Mouse (Mus musculus) Patski (cell line): ENCODE results near the gene Cfap61. TPM values are rescaled to one million over a fixed set of nuclear protein-coding genes. Genes with fewer than 3 reads are reported as not detected.

Experiments used
- ATAC-seq: fragments of 100-300 bp; one replicate; pipeline ENCODE4 v1.8.0; 2021
- CTCF ChIA-PET: fragments of 350-600 bp; sonication (Branson Sonifier 250); formaldehyde crosslinking; loops from one replicate; lab custom pipeline; 2022; ENCODE audit warnings: inconsistent platforms; lab: Charles Lee
- POLR2A ChIA-PET: fragments of 350-600 bp; sonication (Branson Sonifier 250); formaldehyde crosslinking; loops from one replicate; lab custom pipeline; 2022; ENCODE audit warnings: antibody characterized with exemption, inconsistent platforms; lab: Charles Lee
- DNase-seq: peaks from one replicate; pipeline ENCODE4 v3.0.0-alpha.2; 2011; ENCODE audit warnings: low read depth, low spot score
- H3K27me3 ChIP-seq: fragments of 371-371 bp; one replicate; pipeline ENCODE4 v1.5.1; 2021
- CTCF ChIP-seq: fragments of 100-300 bp; IDR thresholded peaks from one replicate; pipeline ENCODE4 v1.5.1; 2021
- in situ Hi-C: fragments of 300-500 bp; cut with MboI; formaldehyde crosslinking; loops from 3 replicates; pipeline ENCODE4 v1.11.1; 2018; ENCODE audit warnings: low pct_unique_long_range_greater_than_20kb, mixed read lengths
- polyA plus RNA-seq: library from polyadenylated mRNA; unstranded; gene quantifications from one replicate; pipeline ENCODE4 v1.2.3, GENCODE M21; 2021

Gene Cfap61
- polyA plus RNA-seq, 1 experiment from 2014 or later: 0.64 TPM

DNA sequence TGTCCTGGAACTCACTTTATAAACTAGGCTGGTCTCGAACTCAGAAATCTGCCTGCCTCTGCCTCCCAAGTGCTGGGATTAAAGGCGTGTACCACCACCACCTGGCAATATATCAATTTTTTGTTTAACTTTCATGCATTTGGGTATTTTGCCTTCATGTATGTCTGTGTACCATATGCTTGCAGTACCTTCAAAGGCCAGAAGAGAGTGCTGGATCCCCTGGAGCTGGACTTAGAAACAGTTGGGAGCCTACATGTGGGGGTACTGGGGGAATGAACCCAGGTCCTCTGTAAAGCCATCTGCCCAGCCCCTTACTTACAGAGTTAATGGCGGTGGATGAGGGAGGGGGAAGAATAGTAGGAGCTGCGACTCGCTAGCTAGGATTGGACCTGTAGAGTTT is 114.8 kb downstream of the Cfap61 start:
- in situ Hi-C loops: no loop called here
- ChIA-PET CTCF (interaction anchor here (1.0 kb wide), 1 partner anchor 21 kb away, joined by 3 read pairs; no protein-coding TSS in a partner anchor), POLR2A (no interaction called here)
- peak; percentile 27 for TF ChIP-seq CTCF
- H3K27me3 ChIP-seq: peaks cover 3% of the 10 kb centered on the region
- DNase-seq (no peak), ATAC-seq (no peak)

DNA sequence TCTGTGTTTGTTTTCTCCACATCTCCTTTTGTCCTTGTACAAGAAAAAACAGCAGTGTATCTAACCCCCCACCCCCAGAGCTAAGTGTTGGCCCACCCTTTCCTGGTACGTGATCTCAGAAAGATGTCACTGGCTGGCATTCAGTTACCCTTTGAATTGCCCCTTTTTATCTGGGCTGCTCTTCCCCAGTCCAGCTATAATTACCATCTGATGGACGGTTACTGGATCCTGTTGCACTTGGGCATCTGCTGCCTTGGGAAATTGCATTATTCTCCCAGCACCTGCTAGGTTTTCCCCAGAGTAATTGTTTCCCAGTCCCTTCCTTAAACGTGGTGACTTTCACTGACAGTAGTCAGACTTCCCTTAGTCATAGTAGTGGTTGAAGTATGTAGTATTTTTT is 115.5 kb downstream of the Cfap61 start:
- POLR2A ChIA-PET: no interaction called here
- in situ Hi-C loops: no loop called here
- no peak for ATAC-seq
- DNase-seq: no peak
- H3K27me3 ChIP-seq: peaks cover 3% of the 10 kb centered on the region
- CTCF ChIA-PET: interaction anchor here (1.0 kb wide), 1 partner anchor 22 kb away, joined by 3 read pairs; no protein-coding TSS in a partner anchor
- TF ChIP-seq CTCF: no peak

DNA sequence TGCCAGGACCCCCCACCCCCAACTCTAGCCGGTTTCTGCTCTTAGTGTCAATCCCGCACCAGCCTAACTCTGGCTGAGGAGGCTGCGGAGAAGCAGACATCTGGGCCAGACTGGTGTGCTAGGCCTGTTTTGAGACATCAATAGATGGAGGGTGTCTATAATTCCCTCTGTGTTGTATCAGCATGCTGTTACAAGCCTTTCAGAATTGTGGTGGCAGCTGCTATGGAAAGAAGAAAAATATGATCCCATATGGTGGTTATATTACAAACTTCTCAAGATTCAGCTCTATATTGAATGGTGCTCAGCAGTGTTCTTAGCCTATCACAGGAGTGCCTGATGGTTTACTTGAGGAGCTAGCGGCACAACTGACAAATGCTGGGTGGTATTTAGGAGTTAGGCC is 116.8 kb downstream of the Cfap61 start:
- ATAC-seq (no peak), DNase-seq (no peak)
- in situ Hi-C loops: no loop called here
- POLR2A ChIA-PET: interaction anchor here (0.5 kb wide), 1 partner anchor 1878 kb away, joined by 3 read pairs; no protein-coding TSS in a partner anchor
- no peak for TF ChIP-seq CTCF
- CTCF ChIA-PET: no interaction called here
- H3K27me3 ChIP-seq: no peaks in the 10 kb centered on the region

DNA sequence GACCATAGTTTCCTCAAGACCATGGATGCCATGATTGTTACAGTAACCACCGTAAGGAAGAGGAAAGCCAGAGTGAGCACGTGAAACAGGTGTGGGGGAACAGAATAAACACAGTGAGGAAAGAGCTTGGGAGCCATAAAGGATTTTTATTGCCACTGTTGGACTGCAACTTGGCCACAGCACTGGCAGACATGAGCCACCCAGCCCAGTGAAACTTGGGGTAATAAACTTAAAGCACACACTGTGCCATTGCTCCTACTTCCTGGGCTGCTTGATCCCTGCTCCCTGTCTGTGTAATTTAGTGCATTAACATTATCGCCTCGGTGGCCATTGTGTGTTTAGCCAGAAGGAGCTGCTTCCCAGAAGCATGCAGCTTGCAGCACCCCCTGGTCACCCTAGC is 122.5 kb downstream of the Cfap61 start:
- TF ChIP-seq CTCF: no peak
- in situ Hi-C loops: no loop called here
- POLR2A ChIA-PET: no interaction called here
- ATAC-seq (no peak), DNase-seq (no peak)
- H3K27me3 ChIP-seq: peaks cover 18% of the 10 kb centered on the region
- CTCF ChIA-PET: no interaction called here

DNA sequence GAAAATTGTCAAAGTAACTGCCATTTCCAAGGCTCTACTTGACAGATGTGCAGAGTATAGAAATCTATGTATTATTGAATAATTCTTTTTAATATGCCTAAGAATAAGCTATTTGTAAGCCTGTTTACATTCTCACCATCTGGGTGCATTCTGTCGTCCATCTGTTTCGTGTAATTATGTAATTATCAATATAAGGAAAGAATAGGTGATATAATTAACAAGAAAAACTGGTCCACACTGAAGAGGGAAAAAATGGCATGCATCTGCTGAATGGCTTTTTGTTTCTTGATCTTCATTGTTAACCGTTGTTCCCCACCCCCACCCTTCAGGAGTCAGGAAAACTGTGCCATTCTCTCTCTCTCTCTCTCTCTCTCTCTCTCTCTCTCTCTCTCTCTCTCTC is 124.2 kb downstream of the Cfap61 start:
- ATAC-seq (no peak), DNase-seq (no peak)
- ChIA-PET POLR2A (interaction anchor here (0.6 kb wide), 1 partner anchor 206 kb away, joined by 3 read pairs; no protein-coding TSS in a partner anchor), CTCF (interaction anchor here (1.1 kb wide), 1 partner anchor 10 kb away, joined by 3 read pairs; no protein-coding TSS in a partner anchor)
- in situ Hi-C loops: no loop called here
- peaks cover 21% of the 10 kb centered on the region for H3K27me3 ChIP-seq
- TF ChIP-seq CTCF: no peak

DNA sequence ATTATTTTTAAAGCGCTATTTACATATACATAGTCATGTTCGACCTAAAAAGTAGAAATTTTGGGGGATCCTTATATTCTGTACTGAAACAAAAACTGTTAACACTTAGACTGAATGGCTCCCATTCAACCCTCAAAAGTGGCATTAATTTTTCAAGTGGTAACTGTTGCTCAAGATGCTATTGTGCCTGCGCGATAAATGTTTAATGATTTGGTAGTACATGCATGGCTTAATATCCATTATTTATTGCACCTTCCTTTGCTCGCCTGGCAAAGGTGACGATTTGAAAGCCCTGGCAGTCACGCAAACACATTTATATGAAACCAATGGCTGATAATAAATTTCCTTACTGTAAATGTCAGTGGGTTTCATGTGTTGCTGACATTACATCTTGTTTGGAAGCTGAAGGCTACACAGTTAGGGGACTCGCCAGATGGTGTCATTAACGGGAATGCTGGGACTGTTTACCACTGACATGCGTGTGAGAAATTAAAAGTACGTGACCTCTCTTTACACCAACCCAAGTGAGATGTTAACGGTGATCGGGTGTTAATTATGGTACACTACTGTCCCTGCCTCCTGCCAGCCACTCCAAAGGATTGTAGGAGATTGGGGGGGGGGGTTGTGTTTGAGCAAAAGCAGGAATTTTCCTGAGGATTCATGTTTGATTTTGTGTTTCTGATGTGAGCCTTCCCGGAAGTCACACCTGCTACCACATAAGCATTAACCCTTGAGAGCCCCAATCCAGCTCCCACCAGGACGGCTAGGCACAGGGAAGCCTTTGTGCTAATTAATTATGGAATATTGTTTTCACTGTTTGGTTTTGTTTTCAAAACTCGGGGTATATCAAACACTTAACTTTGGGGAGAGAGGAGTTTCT is 127.1 kb downstream of the Cfap61 start:
- ChIA-PET POLR2A (no interaction called here), CTCF (no interaction called here)
- ATAC-seq: no peak
- in situ Hi-C loops: no loop called here
- peaks cover 24% of the 10 kb centered on the region for H3K27me3 ChIP-seq
- no peak for DNase-seq
- TF ChIP-seq CTCF: no peak

DNA sequence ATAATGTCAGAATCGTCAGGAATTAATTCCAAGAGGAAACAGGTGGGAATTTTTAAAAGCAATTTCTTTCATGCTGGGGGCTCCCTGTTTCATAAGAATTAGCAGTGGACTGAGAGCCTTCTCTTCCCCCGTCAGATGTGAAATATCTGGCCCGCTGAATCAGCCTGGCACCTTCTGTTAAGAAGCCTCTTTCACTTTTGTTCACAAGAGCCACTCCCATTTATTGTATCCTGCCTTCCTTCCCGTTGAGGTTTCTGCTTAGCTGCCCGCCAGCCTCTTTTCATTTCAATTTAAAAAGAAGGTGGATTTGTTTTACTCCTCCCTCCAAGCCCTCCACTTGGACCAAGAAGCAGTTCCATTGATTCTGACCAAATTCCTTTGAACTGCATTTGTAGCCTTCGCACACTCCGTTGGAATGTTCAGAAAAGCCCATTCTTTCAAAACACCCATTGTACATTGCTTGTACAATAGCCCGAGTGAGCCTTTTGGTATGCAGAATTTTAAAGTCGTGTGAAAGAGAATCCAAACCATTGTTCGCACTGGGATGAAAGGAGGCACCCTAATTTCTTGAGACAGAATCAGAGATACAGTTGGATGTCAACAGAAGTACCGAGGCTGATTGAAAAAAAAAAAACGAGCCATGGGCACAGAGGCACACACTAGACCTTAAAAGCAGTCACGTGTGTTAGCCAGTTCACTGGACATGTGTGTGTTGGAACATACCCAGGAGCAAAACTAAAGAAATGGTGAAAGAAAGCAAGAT is 127.9 kb downstream of the Cfap61 start:
- DNase-seq (no peak), ATAC-seq (no peak)
- H3K27me3 ChIP-seq: peaks cover 19% of the 10 kb centered on the region
- POLR2A ChIA-PET: no interaction called here
- no peak for TF ChIP-seq CTCF
- CTCF ChIA-PET: no interaction called here
- in situ Hi-C loops: no loop called here

DNA sequence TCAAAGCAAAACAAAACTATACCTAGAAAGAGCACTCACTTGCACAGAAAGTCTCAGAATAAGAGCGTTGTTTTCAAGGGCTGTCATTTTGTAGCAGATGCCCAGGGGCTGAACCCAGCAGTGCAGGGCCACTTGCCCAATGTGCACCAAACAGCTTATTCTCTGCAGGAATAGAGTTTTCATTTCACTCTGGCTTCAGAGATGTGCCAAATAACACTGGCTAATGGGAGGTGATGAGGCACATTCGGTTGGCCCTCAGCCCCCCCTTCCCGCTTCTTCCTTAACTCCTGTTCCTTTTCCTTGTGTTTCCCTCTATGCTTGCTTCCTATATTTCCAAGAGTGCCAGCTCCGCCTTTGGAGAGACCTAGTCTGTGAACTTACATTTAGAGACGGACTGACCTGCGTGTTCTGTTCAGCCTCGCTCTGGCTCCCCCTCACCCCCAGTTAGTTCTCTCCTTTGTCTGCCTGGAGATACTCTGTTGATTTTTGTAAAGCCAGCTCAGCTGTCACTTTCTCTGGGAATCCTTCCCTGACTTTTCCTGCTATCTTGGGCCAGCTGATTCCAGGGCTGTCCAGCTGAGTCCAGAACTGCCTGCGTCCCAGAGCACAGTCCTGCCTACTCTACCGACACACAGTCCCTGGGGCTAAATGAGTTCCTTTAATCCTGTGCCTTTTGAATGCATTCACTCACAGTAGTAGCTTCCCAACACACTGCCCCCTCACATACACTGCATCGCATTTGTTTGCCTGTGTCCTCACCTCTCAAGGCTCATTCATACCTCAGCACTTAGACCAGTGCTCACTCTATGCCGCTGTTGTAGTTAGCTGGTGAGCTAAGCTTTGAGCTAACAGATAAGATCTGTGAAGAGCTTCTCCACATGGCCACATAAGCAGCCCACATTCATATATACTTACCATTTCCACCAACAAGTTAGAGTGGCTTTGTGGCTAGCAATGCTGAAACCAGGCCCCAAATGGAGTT is 128.8 kb downstream of the Cfap61 start:
- ATAC-seq: no peak
- H3K27me3 ChIP-seq: peaks cover 19% of the 10 kb centered on the region
- ChIA-PET CTCF (no interaction called here), POLR2A (interaction anchor here (0.7 kb wide), 1 partner anchor 10 kb away, joined by 3 read pairs; no protein-coding TSS in a partner anchor)
- no peak for TF ChIP-seq CTCF
- DNase-seq: no peak
- in situ Hi-C loops: no loop called here

DNA sequence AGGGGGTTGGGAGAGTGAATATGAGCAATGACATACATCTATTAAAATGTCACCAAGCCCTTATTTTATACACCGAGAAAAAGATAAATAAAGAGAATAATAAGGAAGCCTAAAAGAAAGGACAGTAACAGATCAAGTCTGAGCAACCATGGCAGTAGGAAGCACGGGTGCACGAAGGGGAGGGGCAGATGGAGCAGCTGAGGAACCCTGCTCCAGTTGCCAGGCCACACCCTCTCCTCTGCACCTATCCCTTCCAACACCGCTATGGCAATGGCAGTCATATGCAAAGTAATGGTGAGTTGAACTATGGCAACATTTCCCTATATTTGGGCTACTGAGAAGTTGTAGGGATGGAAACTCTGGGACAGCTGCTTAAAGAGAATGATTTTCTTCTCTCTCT is 132.8 kb downstream of the Cfap61 start:
- ATAC-seq (no peak), DNase-seq (no peak)
- ChIA-PET CTCF (no interaction called here), POLR2A (no interaction called here)
- in situ Hi-C loops: no loop called here
- TF ChIP-seq CTCF: no peak
- peaks cover 10% of the 10 kb centered on the region for H3K27me3 ChIP-seq

DNA sequence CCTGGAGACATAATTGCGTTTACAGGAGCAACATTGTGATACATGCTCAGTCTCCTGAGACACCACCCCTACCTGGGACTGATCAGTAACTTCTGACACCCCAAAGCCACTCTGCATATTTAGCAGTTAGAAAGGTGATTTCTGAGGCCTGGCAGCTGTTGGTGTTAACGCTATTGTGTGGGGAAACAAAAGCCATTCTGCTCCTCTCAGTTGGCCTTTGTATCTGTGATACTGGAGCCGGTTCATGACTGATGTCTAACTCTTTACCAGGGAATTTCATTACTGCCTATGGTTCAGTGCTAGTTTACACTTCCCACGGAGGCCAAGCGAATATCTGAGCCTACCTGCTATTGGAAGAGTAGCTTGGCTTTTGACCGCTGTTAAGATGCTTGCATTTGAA is 138.7 kb downstream of the Cfap61 start:
- H3K27me3 ChIP-seq: peaks cover 4% of the 10 kb centered on the region
- TF ChIP-seq CTCF: no peak
- ChIA-PET POLR2A (no interaction called here), CTCF (no interaction called here)
- ATAC-seq: no peak
- in situ Hi-C loops: no loop called here
- DNase-seq: no peak
